Mouse (Mus musculus) MEL (cell line): ENCODE measurements around the gene Ifnar1. TPM values are rescaled to one million over a fixed set of nuclear protein-coding genes. Genes with fewer than 3 reads are reported as not detected.

ENCODE experiments used
- DNase-seq: peaks from one replicate; pipeline ENCODE4 v3.0.0; 2011; ENCODE audit warnings: low read depth, low spot score
- H3K27ac ChIP-seq: 2 replicates; pipeline ENCODE4 v1.5.1; 2012; ENCODE audit warnings: low read depth, mild to moderate bottlenecking, control low read depth, low read length, moderate library complexity; ENCODE audit not compliant: control insufficient read depth
- H3K27me3 ChIP-seq, 2 experiments: fragments of 150-350 bp in 1 of 2; sonication (generic) in 1 of 2; 2 replicates each; pipeline ENCODE4 v1.6.1; 2012; ENCODE audit warnings: low read length in 2 of 2, mild to moderate bottlenecking in 2 of 2, improper control_type of control experiment in 1 of 2, moderate library complexity in 1 of 2; ENCODE audit not compliant: insufficient read depth in 2 of 2, control insufficient read depth in 1 of 2
- H3K36me3 ChIP-seq, 2 experiments: 2 replicates each; pipeline ENCODE4 v1.6.1; 2012 to 2014; ENCODE audit warnings: low read length in 2 of 2, improper control_type of control experiment in 1 of 2, inconsistent platforms in 1 of 2, mild to moderate bottlenecking in 1 of 2; ENCODE audit not compliant: insufficient read depth in 2 of 2, control insufficient read depth in 1 of 2
- H3K4me1 ChIP-seq, 2 experiments: fragments of 150-350 bp in 1 of 2; sonication (generic) in 1 of 2; 2 replicates each; pipeline ENCODE4 v1.6.1; 2012; ENCODE audit warnings: low read length in 2 of 2, improper control_type of control experiment in 1 of 2, mild to moderate bottlenecking in 1 of 2; ENCODE audit not compliant: insufficient read depth in 2 of 2, control insufficient read depth in 1 of 2
- H3K4me3 ChIP-seq, 2 experiments: fragments of 150-350 bp in 1 of 2; sonication (generic) in 1 of 2; 2 replicates each; pipeline ENCODE4 v1.5.1; 2012; ENCODE audit warnings: low read depth in 2 of 2, low read length in 2 of 2, mild to moderate bottlenecking in 2 of 2, moderate library complexity in 2 of 2, control low read depth in 1 of 2, improper control_type of control experiment in 1 of 2; ENCODE audit not compliant: control insufficient read depth in 1 of 2, insufficient read depth in 1 of 2
- H3K79me2 ChIP-seq: 2 replicates; pipeline ENCODE4 v1.6.1; 2012; ENCODE audit warnings: mild to moderate bottlenecking, low read length, moderate library complexity; ENCODE audit not compliant: control insufficient read depth, poor library complexity, insufficient read depth
- H3K9ac ChIP-seq: 2 replicates; pipeline ENCODE4 v1.6.1; 2012; ENCODE audit warnings: low read depth, mild to moderate bottlenecking, control low read depth, low read length, moderate library complexity; ENCODE audit not compliant: control insufficient read depth, poor library complexity, severe bottlenecking
- H3K9me3 ChIP-seq: fragments of 150-350 bp; sonication (generic); replicated peaks from 2 replicates; pipeline ENCODE4 v1.6.1; 2012; ENCODE audit warnings: mild to moderate bottlenecking, low read length, improper control_type of control experiment, moderate library complexity; ENCODE audit not compliant: insufficient read depth
- CHD2 ChIP-seq: IDR thresholded peaks from 2 replicates; pipeline ENCODE4 v1.6.1; 2011; ENCODE audit warnings: low read length, improper control_type of control experiment
- GABPA ChIP-seq: IDR thresholded peaks from 2 replicates; pipeline ENCODE4 v1.6.1; 2012; ENCODE audit warnings: low read depth, mild to moderate bottlenecking, inconsistent platforms, low read length, improper control_type of control experiment, moderate library complexity
- JUND ChIP-seq: IDR thresholded peaks from 2 replicates; pipeline ENCODE4 v1.6.1; 2011; ENCODE audit warnings: low read depth, mild to moderate bottlenecking, improper control_type of control experiment, low read length
- KAT2A ChIP-seq: conservative IDR thresholded peaks from 2 replicates; pipeline ENCODE4 v1.6.1; 2012; ENCODE audit warnings: low read depth, low read length, improper control_type of control experiment, inconsistent platforms
- MAFK ChIP-seq: IDR thresholded peaks from 2 replicates; pipeline ENCODE4 v1.6.1; 2011; ENCODE audit warnings: low read depth, mild to moderate bottlenecking, low read length, improper control_type of control experiment, borderline replicate concordance
- MAX ChIP-seq: IDR thresholded peaks from 2 replicates; pipeline ENCODE4 v1.6.1; 2011; ENCODE audit warnings: low read length, improper control_type of control experiment
- MEF2A ChIP-seq: IDR thresholded peaks from 2 replicates; pipeline ENCODE4 v1.6.1; 2014; ENCODE audit warnings: low read depth, mild to moderate bottlenecking, inconsistent platforms, low read length, improper control_type of control experiment; ENCODE audit not compliant: poor library complexity, insufficient replicate concordance, severe bottlenecking; ENCODE audit errors: extremely low read depth
- MYB ChIP-seq: IDR thresholded peaks from 2 replicates; pipeline ENCODE4 v1.6.1; 2011; ENCODE audit warnings: mild to moderate bottlenecking, low read depth, low read length, improper control_type of control experiment
- MYC ChIP-seq: IDR thresholded peaks from 2 replicates; pipeline ENCODE4 v1.6.1; 2011; ENCODE audit warnings: low read depth, mild to moderate bottlenecking, low read length, improper control_type of control experiment, moderate library complexity
- NELFE ChIP-seq: IDR thresholded peaks from 2 replicates; pipeline ENCODE4 v1.6.1; 2011; ENCODE audit warnings: low read depth, low read length, improper control_type of control experiment
- NRF1 ChIP-seq: IDR thresholded peaks from 2 replicates; pipeline ENCODE4 v1.6.1; 2014; ENCODE audit warnings: low read depth, mild to moderate bottlenecking, inconsistent platforms, low read length, improper control_type of control experiment, moderate library complexity; ENCODE audit not compliant: poor library complexity, insufficient read depth, severe bottlenecking
- POLR2A ChIP-seq, 2 experiments: IDR thresholded peaks; 2 replicates each; pipeline ENCODE4 v1.6.1; 2011 to 2012; ENCODE audit warnings: low read length in 2 of 2, mild to moderate bottlenecking in 2 of 2, control low read depth in 1 of 2, improper control_type of control experiment in 1 of 2, low read depth in 1 of 2, moderate library complexity in 1 of 2; ENCODE audit not compliant: control insufficient read depth in 1 of 2, insufficient read depth in 1 of 2, poor library complexity in 1 of 2
- POLR2AphosphoS2 ChIP-seq: IDR thresholded peaks from 2 replicates; pipeline ENCODE4 v1.6.1; 2011; ENCODE audit warnings: low read length, improper control_type of control experiment
- TCF12 ChIP-seq: IDR thresholded peaks from 2 replicates; pipeline ENCODE4 v1.6.1; 2014; ENCODE audit warnings: low read depth, mild to moderate bottlenecking, inconsistent platforms, low read length, improper control_type of control experiment, moderate library complexity
- USF2 ChIP-seq, 2 experiments: IDR thresholded peaks; 2 replicates each; pipeline ENCODE4 v1.6.1; 2011 to 2012; ENCODE audit warnings: improper control_type of control experiment in 2 of 2, low read length in 2 of 2, borderline replicate concordance in 1 of 2, inconsistent platforms in 1 of 2, low read depth in 1 of 2, mild to moderate bottlenecking in 1 of 2; ENCODE audit not compliant: insufficient read depth in 1 of 2
- ZC3H11A ChIP-seq: IDR thresholded peaks from 2 replicates; pipeline ENCODE4 v1.6.1; 2012; ENCODE audit warnings: low read depth, mild to moderate bottlenecking, inconsistent platforms, low read length, improper control_type of control experiment
- ZKSCAN1 ChIP-seq: IDR thresholded peaks from 2 replicates; pipeline ENCODE4 v1.6.1; 2012; ENCODE audit warnings: low read depth, mild to moderate bottlenecking, inconsistent platforms, low read length, improper control_type of control experiment, moderate library complexity
- ZNF384 ChIP-seq: IDR thresholded peaks from 2 replicates; pipeline ENCODE4 v1.6.1; 2012; ENCODE audit warnings: low read depth, mild to moderate bottlenecking, inconsistent platforms, low read length, improper control_type of control experiment
- polyA plus RNA-seq, 2 experiments: library from polyadenylated mRNA; stranded (reverse) in 1 of 2; unstranded in 1 of 2; fragments of >175 nt in 1 of 2; fragments of >200 nt in 1 of 2; gene quantifications; 2 replicates each; pipeline versions ENCODE4 v1.2.1 to v1.2.4; 2012; ENCODE audit warnings: low replicate concordance in 2 of 2, low read depth in 1 of 2; ENCODE audit not compliant: insufficient read length in 2 of 2, insufficient read depth in 1 of 2, missing spikeins in 1 of 2
- total RNA-seq: library from RNA; depleted of rRNA; stranded (reverse); fragments of 300-350 nt; gene quantifications from 2 replicates; pipeline ENCODE4 v1.2.3, GENCODE M21; 2012

Ifnar1 gene
- total and polyA plus RNA-seq, 3 experiments, result 10.3 to 20.2 TPM; not detected in 1

DNA sequence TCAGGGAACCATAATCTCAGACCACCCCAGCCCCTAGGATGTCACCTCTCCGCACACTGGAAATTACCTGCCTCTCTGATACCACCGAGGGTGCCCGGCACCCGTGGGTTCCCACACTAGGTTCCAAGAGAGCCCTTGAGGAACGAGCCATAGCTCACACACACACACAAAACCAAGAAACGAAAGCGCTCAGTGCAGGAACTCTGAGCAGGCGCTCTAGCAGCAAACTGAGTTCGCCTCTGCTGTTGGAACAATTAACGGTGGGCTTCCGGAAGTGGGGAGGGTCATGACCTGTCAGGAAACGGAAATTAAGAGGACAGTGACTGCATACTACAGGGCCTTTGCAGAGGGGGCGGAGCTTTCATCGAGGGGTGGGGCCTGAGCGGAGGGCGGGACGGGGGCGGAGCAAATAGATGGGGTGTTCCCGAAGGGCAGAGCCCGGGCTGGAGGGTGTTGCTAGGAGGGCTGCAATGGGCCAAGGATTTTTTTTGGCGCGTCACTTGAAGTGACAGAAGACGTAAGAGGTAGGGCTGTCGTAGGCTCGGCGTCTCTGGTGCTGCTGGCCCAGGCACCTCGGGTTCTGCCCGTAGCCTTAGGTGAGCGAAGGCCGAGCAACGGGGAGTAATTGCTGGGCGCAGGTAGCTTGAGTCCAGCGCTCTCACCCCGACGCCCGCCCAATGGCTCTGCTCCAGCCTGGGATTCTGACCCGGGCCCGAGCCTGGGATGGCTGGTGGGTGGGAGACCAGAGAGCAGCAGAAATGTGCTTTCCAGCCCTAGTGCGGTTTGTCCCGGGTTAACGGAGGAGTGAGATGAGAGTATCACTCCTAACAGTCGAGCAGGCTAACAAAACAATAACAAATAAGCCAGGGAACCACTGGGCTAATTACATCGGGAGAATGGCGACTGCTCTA, 20.2 kb upstream of the Ifnar1 start (continued):
- peak; percentile 99 for TF ChIP-seq NELFE
- TF ChIP-seq KAT2A, result peak; percentile 59; the same call in 1 of the 2 replicates
- TF ChIP-seq GABPA, result no peak
- no peak for TF ChIP-seq ZKSCAN1
- peak; percentile 65 to 99 for TF ChIP-seq POLR2A (IDR thresholded peaks at IDR 0.05; ENCODE audit: control insufficient read depth in 1 of 2, insufficient read depth in 1 of 2, low read depth in 1 of 2, low read length in 2 of 2, poor library complexity in 1 of 2)

DNA sequence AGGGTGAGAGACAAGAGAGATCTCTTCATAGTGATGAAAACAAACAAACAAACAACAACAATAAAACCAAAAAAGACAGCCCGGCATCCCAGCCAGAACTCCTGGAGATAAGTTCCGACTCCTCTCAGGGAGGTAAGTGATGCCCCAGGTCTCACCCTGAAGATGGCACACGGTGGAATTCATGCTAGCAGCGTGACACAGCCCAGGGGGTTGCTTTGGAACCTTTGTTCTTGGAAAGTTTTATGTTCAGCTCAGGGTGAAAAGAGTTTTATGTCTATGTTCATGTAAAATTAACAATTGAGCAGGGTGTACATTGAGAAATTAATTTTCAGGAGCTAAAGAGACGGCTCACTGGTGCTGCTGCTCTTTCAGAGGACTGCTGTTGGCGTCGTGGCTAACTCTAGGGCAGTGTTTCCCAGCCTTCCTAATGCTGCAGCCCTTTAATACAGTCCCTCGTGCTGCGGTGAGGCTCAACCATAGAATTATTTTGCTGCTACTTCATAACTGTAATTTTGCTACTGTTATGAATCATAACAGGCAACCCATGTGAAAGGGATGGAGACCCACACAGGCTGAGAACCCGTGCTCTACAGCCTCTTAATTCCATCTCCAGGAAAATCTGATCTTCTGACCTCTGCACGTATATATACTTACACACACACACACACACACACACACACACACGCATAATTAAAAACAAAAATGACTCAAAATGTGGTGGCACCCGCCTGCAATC, 19.4 kb upstream of the Ifnar1 start:
- Histone ChIP-seq H3K36me3 (peaks cover 0 to 11% of the 10 kb centered on the region in 2 experiments; a peak in 2 of 4 replicates), H3K4me1 (peaks cover 0 to 10% of the 10 kb centered on the region in 2 experiments; a peak in 3 of 4 replicates), H3K79me2 (no peaks in the 10 kb centered on the region; the same call in 1 of the 2 replicates), H3K9ac (peak overlapping the region; percentile 69), H3K9me3 (no peaks in the 10 kb centered on the region), H3K4me3 (peak overlapping the region; percentile 55 to 76), H3K27me3 (no peaks in the 10 kb centered on the region), H3K27ac (no peak overlapping the region; the same call in 1 of the 2 replicates)
- TF ChIP-seq USF2 (IDR thresholded peaks at IDR 0.05; ENCODE audit: borderline replicate concordance in 1 of 2, insufficient read depth in 1 of 2, low read depth in 1 of 2, low read length in 2 of 2), result no peak
- TF ChIP-seq NRF1, result no peak
- no peak for TF ChIP-seq ZC3H11A
- TF ChIP-seq MAFK, result no peak
- TF ChIP-seq JUND, result no peak
- no peak for TF ChIP-seq MEF2A
- TF ChIP-seq TCF12, result no peak
- no peak for TF ChIP-seq MYC
- no peak for TF ChIP-seq MAX
- no peak for TF ChIP-seq POLR2A (IDR thresholded peaks at IDR 0.05; ENCODE audit: control insufficient read depth in 1 of 2, insufficient read depth in 1 of 2, low read depth in 1 of 2, low read length in 2 of 2, poor library complexity in 1 of 2)
- TF ChIP-seq NELFE, result no peak
- TF ChIP-seq POLR2AphosphoS2, result no peak
- TF ChIP-seq MYB, result no peak
- no peak for TF ChIP-seq ZNF384
- no peak for TF ChIP-seq CHD2
- no peak for TF ChIP-seq ZKSCAN1
- DNase-seq, result no peak
